Mouse (Mus musculus) embryonic facial prominence, embryonic 11.5 days (tissue): ENCODE data around the gene Poln. TPM values are rescaled to one million over a fixed set of nuclear protein-coding genes. Genes with fewer than 3 reads are reported as not detected.
A peak's percentile ranks its signal among the peaks of the same experiment; 100 is the strongest.

Source experiments
- ATAC-seq: fragments of 200-750 bp; cut with Nextera tagmentation; replicated peaks from 2 replicates; pipeline ENCODE4 v1.8.0; 2017; ENCODE audit warnings: low read depth; ENCODE audit not compliant: insufficient number of reproducible peaks, low FRiP score, low TSS enrichment
- DNase-seq: peaks from one replicate; pipeline ENCODE4 v3.0.0-alpha.2; 2015; ENCODE audit warnings: low spot score
- H3K27ac ChIP-seq: fragments of 300-500 bp; sonication (generic); replicated peaks from 2 replicates; pipeline ENCODE4 v1.5.1; 2014; ENCODE audit warnings: mild to moderate bottlenecking, low read depth, low read length, control low read depth
- H3K27me3 ChIP-seq: fragments of 300-500 bp; sonication (generic); 2 replicates; pipeline ENCODE4 v1.6.1; 2014; ENCODE audit warnings: mild to moderate bottlenecking, low read length, moderate library complexity, mixed read lengths; ENCODE audit not compliant: control insufficient read depth, insufficient read depth
- H3K36me3 ChIP-seq: fragments of 300-500 bp; sonication (generic); replicated peaks from 2 replicates; pipeline ENCODE4 v1.6.1; 2014; ENCODE audit warnings: low read depth, mild to moderate bottlenecking, low read length, moderate library complexity, mixed read lengths; ENCODE audit not compliant: control insufficient read depth, insufficient read depth
- H3K4me1 ChIP-seq: fragments of 300-500 bp; sonication (generic); 2 replicates; pipeline ENCODE4 v1.6.1; 2014; ENCODE audit warnings: low read length, mixed read lengths; ENCODE audit not compliant: control insufficient read depth, insufficient read depth
- H3K4me2 ChIP-seq: fragments of 300-500 bp; sonication (generic); 2 replicates; pipeline ENCODE4 v1.6.1; 2014; ENCODE audit warnings: low read depth, mild to moderate bottlenecking, control low read depth, low read length, moderate library complexity
- H3K4me3 ChIP-seq: fragments of 300-500 bp; sonication (generic); 2 replicates; pipeline ENCODE4 v1.5.1; 2014; ENCODE audit warnings: low read depth, low read length, control low read depth
- H3K9ac ChIP-seq: fragments of 300-500 bp; sonication (generic); replicated peaks from 2 replicates; pipeline ENCODE4 v1.6.1; 2014; ENCODE audit warnings: mild to moderate bottlenecking, control low read depth, low read length
- H3K9me3 ChIP-seq: fragments of 300-500 bp; sonication (generic); replicated peaks from 2 replicates; pipeline ENCODE4 v1.6.1; 2016; ENCODE audit warnings: mild to moderate bottlenecking, low read length, inconsistent platforms, mixed read lengths; ENCODE audit not compliant: control insufficient read depth
- WGBS: fragments of 180-500 bp; shearing (Covaris S2); extraction: QIAGEN DNeasy Blood & Tissue Kit; methylation state at CpG from one replicate; pipeline ENCODE4 v1.1.7; 2014; 5-methylcytosine and 5-hydroxymethylcytosine counted together
- polyA plus RNA-seq: library from polyadenylated mRNA; unstranded; fragments of >200 nt; fragmentation: Nextera tagmentation; extraction: Ambion mirVana; gene quantifications from 2 replicates; pipeline ENCODE4 v1.2.1, GENCODE M21; 2014

The Poln gene
- polyA plus RNA-seq, 1 experiment from 2014 or later: 0.21 TPM

GRCm38 (mm10) chr5:34194426-34194825 is 25.2 kb upstream of the Poln start:
- no peaks in the 10 kb centered on the region for H3K36me3 ChIP-seq
- no peak for ATAC-seq
- no peaks in the 10 kb centered on the region for H3K27me3 ChIP-seq
- no peaks in the 10 kb centered on the region for H3K9me3 ChIP-seq
- DNase-seq: no peak
- WGBS: 58% methylated on average over 1 of the region's 1 CpGs
- H3K27ac ChIP-seq: no peak overlapping the region
- no peak overlapping the region for H3K9ac ChIP-seq
- no peak overlapping the region for H3K4me3 ChIP-seq
- H3K4me1 ChIP-seq: no peaks in the 10 kb centered on the region
- no peak overlapping the region for H3K4me2 ChIP-seq

- DNase-seq: no peak
- Histone ChIP-seq H3K4me2 (no peak overlapping the region), H3K27ac (no peak overlapping the region), H3K4me1 (no peaks in the 10 kb centered on the region), H3K9ac (no peak overlapping the region), H3K9me3 (no peaks in the 10 kb centered on the region), H3K36me3 (no peaks in the 10 kb centered on the region), H3K27me3 (no peaks in the 10 kb centered on the region), H3K4me3 (no peak overlapping the region)
- 75% methylated on average over 4 of the region's 4 CpGs for WGBS
- ATAC-seq: no peak
These were observed 22.6 kb upstream of the Poln start for GRCm38 (mm10) chr5:34191843-34192242.

DNA sequence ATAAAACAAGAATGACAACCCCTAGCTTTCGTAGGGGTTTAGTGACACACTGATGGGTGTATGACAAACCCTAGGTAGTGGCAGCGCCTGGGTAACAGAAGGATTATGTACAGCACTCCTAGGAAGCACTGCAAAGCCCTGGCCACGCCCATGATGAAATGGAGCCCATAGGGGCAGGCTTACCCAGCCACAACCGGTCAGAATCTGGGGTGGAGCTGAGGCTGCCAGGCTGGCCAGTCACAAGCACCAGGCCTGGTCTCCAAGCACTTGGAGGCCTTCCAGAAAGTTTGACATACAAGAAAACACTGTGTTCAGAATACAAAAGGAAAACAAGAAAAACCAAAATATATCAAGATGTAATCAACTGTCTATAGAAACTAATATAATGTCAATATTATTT is 21.8 kb upstream of the Poln start:
- DNase-seq (no peak), ATAC-seq (no peak)
- no peaks in the 10 kb centered on the region for H3K36me3 ChIP-seq
- no peaks in the 10 kb centered on the region for H3K27me3 ChIP-seq
- H3K9me3 ChIP-seq: no peaks in the 10 kb centered on the region
- H3K4me2 ChIP-seq: no peak overlapping the region
- no peak overlapping the region for H3K4me3 ChIP-seq
- WGBS: 44% methylated on average over 4 of the region's 4 CpGs
- 0 out of 2 replicates have a peak, but pooled peaks cover 3% of the 10 kb centered on the region for H3K4me1 ChIP-seq
- no peak overlapping the region for H3K9ac ChIP-seq
- H3K27ac ChIP-seq: no peak overlapping the region

GRCm38 (mm10) chr5:34189521-34189920 is 20.3 kb upstream of the Poln start:
- Histone ChIP-seq H3K36me3 (no peaks in the 10 kb centered on the region), H3K4me3 (no peak overlapping the region), H3K9ac (no peak overlapping the region), H3K27me3 (no peaks in the 10 kb centered on the region), H3K4me2 (no peak overlapping the region), H3K4me1 (0 out of 2 replicates have a peak, but pooled peaks cover 3% of the 10 kb centered on the region), H3K9me3 (no peaks in the 10 kb centered on the region), H3K27ac (no peak overlapping the region)
- DNase-seq (no peak), ATAC-seq (no peak)
- WGBS: 50% methylated on average over 1 of the region's 1 CpGs

- H3K4me1 ChIP-seq: 0 out of 2 replicates have a peak, but pooled peaks cover 3% of the 10 kb centered on the region
- WGBS: 81% methylated on average over 2 of the region's 2 CpGs
- no peak overlapping the region for H3K9ac ChIP-seq
- DNase-seq: no peak
- no peak for ATAC-seq
- no peaks in the 10 kb centered on the region for H3K9me3 ChIP-seq
- H3K27ac ChIP-seq: no peak overlapping the region
- H3K36me3 ChIP-seq: no peaks in the 10 kb centered on the region
- H3K4me3 ChIP-seq: no peak overlapping the region
- H3K27me3 ChIP-seq: no peaks in the 10 kb centered on the region
- no peak overlapping the region; the same call in 1 of the 2 replicates for H3K4me2 ChIP-seq
These were observed 19.6 kb upstream of the Poln start for GRCm38 (mm10) chr5:34188856-34189255.

GRCm38 (mm10) chr5:34187601-34188316 is 18.5 kb upstream of the Poln start, which contains the start of gene Mxd4:
Gene Mxd4 (minus strand): TSS chr5:34187720.
- peak within 1 kb of the TSS; percentile 87 for H3K4me2 ChIP-seq
- peak within 1 kb of the TSS; percentile 91 for H3K4me3 ChIP-seq
- WGBS: under 1% methylated on average over 60 of the region's 60 CpGs
- no peaks in the 10 kb centered on the region for H3K36me3 ChIP-seq
- peak within 1 kb of the TSS; percentile 81 for H3K27ac ChIP-seq
- peak; percentile 99 for ATAC-seq
- H3K4me1 ChIP-seq: 0 out of 2 replicates have a peak, but pooled peaks cover 3% of the 10 kb centered on the region
- H3K9me3 ChIP-seq: no peaks in the 10 kb centered on the region
- DNase-seq: peak; percentile 99
- H3K9ac ChIP-seq: peak within 1 kb of the TSS; percentile 80
- no peaks in the 10 kb centered on the region for H3K27me3 ChIP-seq

DNA sequence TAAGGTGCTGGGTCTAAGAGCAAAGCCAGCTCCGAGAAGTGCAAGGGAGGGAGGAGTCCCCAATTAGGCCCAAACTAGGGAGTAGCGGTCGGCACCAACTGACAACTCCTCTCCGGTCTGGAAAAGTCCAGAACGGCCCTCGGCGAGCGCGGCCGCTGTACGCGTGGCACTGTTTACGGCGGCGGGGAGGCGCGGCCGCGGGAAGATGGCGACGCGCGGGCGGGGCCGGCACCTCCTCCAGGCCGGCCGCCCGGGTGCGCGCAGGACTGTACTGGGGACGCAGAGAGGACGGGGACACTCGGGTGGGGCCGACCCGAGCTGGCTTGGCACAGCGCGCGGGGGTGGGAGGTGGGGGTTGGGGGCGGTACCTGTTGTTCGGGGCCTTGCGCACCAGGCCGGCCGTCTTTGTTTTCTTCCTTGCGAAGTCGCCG is 17.7 kb upstream of the Poln start:
- no peak for ATAC-seq
- Histone ChIP-seq H3K9ac (peak overlapping the region; percentile 80), H3K4me1 (0 out of 2 replicates have a peak, but pooled peaks cover 3% of the 10 kb centered on the region), H3K4me3 (peak overlapping the region; percentile 91), H3K27ac (peak overlapping the region; percentile 81), H3K27me3 (no peaks in the 10 kb centered on the region), H3K9me3 (no peaks in the 10 kb centered on the region), H3K4me2 (peak overlapping the region; percentile 87), H3K36me3 (no peaks in the 10 kb centered on the region)
- DNase-seq: peak; percentile 52
- WGBS: 0% methylated on average over 45 of the region's 46 CpGs

DNA sequence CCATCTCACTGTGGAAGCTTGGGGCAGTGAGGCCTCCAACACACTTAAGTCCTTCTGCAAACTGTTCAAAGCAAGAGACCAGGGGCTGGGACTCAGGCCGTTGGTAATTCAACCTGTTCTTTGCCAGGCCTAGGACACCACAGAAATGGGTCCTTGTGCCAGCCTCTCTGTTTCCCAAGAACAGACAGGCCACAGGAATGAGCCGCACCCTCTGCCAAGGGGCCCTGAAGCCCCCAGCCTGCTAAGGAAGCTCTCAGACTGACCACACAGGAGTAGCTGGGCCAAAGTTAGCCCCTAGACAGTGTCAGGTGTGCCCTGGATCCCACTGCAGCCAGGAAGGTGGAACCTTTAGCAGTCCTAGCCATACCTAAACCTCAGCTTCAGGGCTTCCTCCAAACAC is 17.1 kb upstream of the Poln start:
- peak overlapping the region; percentile 91 for H3K4me3 ChIP-seq
- peak overlapping the region; percentile 80 for H3K9ac ChIP-seq
- no peak overlapping the region for H3K27ac ChIP-seq
- no peaks in the 10 kb centered on the region for H3K27me3 ChIP-seq
- no peaks in the 10 kb centered on the region for H3K36me3 ChIP-seq
- ATAC-seq (no peak), DNase-seq (no peak)
- H3K9me3 ChIP-seq: no peaks in the 10 kb centered on the region
- 73% methylated on average over 2 of the region's 2 CpGs for WGBS
- peak overlapping the region; percentile 87 for H3K4me2 ChIP-seq
- H3K4me1 ChIP-seq: 0 out of 2 replicates have a peak, but pooled peaks cover 3% of the 10 kb centered on the region
